Mouse (Mus musculus): ENCODE measurements around the gene Mttp.
"Not testable (repeated sequence)": the region's sequence is repeated elsewhere in the genome, so short reads cannot be mapped to it uniquely, and the experiment has no call there.

Mttp gene

DNA sequence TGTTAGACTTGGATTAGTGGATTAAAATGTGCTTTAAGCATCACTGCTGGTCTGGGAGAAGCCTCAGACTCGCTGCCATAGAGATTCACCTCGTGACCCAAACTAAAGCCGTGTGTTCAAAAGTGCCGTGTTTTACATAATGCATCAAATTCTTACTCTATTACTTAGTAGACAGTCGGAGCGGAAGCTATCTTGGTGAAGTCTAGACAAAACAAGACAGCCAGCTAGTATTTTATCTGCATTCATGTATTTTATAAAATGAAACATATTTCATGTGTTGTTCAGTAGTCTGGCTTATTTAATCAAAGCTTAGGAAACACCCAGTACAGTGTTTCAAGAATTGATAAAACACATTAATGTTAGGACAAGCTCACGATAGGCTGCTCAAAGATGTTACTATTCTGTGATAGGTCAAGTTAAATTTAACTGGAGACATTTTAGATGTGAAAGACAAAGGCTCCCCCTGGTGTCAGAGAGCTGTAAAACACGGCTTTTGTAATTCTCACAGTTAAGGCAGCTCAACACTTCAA is at the start of gene Mttp:
Gene Mttp, minus strand, starts transcription at position 327 of the 530 bp plus-strand sequence.
- DNase-seq (ENCODE audit: low spot score in 2 of 2), result peak; percentile 83 to 84

GRCm38 (mm10) chr3:138193683-138194302 is 49.0 kb upstream of the Mttp start, which contains the start of gene 4930579F01Rik:
Gene 4930579F01Rik, minus strand, starts transcription at chr3:138193825.
- DNase-seq (ENCODE audit: low spot score in 2 of 2), result no peak

GRCm38 (mm10) chr3:138192260-138192659 is 47.5 kb upstream of the Mttp start:
- no peak for DNase-seq (ENCODE audit: low spot score in 2 of 2)

DNA sequence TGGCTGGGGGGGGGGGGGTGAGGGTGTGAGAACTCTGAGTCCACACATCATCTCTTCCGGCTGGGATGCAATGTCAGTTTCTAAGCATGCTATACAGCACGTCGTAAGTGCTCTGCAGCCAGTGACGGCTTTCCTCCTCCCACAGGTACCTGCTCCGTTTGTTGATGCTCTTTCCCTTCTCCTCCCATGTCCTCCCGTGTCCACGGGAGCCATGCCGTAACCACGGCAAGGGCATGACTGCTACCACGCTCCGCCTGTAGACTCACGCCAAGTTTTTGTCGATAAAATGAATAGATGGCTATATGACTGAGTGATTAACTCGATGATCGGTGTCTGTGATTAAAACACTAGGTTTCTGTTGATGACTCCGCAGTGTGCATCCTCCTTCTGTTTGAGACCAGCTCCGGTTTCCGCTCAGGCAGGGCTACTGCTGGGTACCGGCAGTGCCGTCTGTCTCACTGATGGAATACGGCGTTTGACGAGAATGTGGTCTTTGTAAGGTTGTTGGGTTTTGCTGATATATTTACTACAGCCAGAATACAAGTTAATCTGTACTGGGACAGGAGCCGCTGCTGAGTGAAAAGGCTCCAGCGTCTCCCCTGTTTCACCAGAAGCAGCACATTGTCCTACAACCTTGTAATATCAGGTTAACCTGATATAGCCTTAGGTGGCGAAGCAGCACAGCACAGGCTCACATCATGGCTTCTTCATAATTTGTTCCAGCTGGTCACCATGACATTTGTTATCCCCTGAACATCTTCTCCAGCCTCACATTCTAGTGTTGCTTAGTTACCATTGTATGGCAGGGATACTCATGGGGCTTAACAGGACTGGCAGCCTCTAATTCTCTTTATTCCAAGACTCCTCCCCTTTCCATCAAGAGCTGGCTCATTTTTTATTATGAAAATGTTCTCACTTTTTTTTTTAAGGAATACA is 41.5 kb upstream of the Mttp start:
- DNase-seq (ENCODE audit: low spot score in 2 of 2), result no peak

- no peak for DNase-seq (ENCODE audit: low spot score in 2 of 2)
Observed at GRCm38 (mm10) chr3:138185290-138185689, 40.5 kb upstream of the Mttp start.

DNA sequence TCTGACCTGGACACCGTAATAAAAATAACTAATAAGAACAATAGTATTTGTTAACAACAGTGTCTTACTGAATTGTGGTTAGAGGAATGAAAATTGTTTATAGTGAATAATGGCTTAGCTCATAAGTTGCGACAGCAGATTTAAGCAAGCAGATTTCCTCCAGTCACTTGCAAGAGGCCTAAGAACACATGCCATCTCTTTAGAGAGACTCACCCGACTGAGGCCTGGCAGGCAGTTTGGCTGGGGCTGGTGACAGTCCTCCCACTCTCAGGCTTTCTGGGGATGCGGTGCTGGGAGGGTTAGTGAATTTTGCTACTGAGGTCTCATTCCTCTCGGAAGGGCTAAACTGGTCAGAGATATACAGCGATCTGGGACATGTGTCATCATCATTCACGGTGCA is 38.6 kb upstream of the Mttp start:
- no peak for DNase-seq (ENCODE audit: low spot score in 2 of 2)

DNA sequence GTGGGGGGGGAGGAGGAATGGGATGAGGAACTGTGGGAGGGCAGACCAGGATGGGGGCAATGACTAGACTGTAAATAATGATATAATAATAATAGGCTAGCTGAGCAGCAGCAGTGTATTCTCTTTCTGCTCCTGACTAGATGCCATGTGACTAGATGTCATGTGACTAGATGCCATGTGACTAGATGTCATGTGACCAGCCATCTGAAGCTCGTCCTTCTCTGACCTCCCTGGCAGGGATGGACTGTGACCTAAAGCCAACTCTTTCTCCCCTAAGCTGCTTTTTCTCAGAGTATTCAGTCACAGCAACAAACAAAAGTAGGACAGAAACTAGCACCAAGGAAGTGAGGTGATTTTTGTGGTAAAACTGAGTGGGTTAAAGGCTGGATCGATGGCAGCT is 37.3 kb upstream of the Mttp start:
- no peak for DNase-seq (ENCODE audit: low spot score in 2 of 2)

GRCm38 (mm10) chr3:138175551-138175950 is 30.8 kb upstream of the Mttp start:
- DNase-seq (ENCODE audit: low spot score in 2 of 2), result no peak

GRCm38 (mm10) chr3:138173291-138173690 is 28.5 kb upstream of the Mttp start:
- DNase-seq (ENCODE audit: low spot score in 2 of 2), result no peak

DNA sequence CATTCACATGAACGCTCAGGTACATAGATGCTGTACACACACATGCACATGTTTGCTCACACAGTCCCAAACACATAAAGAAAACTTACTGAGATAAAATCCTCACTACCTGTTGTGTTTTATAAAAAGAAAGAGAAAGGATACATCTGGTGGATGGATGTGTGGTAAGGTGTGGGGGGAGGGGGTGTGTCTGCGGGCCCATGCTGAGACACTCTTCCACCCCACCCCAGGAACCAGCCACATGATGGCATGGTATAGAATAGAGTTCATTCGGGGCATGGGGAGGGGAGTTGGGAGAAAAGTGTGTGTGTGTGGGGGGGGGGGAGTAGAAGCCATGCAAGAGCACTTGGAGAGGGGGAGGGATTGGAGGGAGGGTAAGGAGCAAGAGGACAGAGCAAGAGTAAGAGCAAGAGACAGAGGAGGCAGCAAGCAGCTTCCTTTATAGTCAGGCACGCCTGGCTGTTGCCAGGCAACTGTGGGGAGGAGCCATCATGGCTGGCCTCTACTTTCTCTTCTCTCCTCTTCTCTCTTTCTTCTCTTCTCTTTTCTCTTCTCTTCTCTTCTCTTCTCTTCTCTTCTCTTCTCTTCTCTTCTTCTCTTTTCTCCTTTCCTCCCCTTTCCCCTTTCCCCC is 17.9 kb upstream of the Mttp start:
- DNase-seq (ENCODE audit: low spot score in 2 of 2), result no peak

DNA sequence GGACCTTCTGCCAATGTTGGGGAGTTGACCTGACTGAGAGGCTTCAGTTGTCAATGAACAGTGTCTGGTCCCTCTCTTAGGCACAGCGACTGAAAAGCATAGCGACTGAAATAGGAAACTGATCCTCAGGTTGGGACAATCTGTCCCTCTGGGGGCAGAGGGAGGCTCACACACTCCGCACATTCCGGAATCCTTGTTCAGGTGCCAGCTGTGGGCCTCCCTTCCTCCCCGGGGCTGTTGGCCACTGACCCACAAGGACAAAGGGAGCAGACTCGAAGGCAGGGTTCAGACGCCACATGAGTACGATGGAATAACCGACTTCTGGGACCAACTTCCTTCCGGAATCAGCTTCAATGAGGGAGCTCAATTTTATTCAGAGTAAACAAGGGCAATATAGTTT is 16.9 kb upstream of the Mttp start:
- DNase-seq (ENCODE audit: low spot score in 2 of 2), result no peak

GRCm38 (mm10) chr3:138156651-138157050 is 11.9 kb upstream of the Mttp start:
- DNase-seq (ENCODE audit: low spot score in 2 of 2), result no peak

GRCm38 (mm10) chr3:138155062-138155461 is 10.3 kb upstream of the Mttp start:
- no peak for DNase-seq (ENCODE audit: low spot score in 2 of 2)

DNA sequence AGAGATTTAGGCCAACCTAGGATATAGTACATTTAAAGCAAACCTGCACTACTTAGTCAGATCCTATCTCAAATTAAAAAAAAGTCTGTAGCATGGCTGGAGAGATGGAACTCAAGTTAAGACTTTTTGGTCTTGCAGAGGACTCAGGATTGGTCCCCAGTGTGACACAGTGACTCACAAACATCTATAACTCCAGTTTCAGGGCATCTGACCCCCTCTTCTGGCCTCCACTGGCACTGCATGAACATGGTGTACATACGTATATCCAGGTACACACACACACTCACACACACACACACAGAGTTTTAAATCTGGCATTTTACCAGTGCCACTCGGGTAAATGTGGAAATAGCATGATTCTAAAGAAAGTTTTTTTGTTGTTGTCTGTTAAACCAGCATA is 4.0 kb upstream of the Mttp start:
- DNase-seq (ENCODE audit: low spot score in 2 of 2), result no peak

DNA sequence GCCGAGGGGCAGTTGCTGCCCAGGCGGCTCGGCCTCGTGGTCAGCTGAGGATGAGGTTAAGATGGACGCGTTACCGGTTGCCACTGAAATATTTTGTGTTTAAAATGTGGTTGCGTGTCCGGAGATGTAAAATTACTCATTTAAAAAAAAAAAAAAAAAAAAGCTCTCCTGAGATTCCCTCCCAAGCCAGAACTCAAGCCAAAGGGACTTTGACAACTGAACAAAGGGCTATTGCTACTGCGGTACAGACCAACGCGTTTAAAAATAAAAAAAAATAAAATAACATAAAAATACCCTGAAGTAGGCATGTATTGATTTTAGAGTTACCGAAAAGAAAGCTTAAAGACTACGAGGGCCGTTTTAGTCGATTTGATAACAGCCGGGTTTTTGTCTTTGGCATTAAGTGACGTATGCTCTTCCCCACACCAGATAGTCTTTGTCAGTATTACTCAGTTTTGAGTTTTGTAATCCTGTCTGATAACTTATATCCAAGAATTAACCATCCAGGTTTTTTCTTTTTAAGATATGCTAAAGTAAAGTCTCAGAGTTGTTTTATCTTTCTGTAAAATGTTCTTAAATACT is 617 bp downstream of the Mttp start:
- no peak for DNase-seq (ENCODE audit: low spot score in 2 of 2)

DNA sequence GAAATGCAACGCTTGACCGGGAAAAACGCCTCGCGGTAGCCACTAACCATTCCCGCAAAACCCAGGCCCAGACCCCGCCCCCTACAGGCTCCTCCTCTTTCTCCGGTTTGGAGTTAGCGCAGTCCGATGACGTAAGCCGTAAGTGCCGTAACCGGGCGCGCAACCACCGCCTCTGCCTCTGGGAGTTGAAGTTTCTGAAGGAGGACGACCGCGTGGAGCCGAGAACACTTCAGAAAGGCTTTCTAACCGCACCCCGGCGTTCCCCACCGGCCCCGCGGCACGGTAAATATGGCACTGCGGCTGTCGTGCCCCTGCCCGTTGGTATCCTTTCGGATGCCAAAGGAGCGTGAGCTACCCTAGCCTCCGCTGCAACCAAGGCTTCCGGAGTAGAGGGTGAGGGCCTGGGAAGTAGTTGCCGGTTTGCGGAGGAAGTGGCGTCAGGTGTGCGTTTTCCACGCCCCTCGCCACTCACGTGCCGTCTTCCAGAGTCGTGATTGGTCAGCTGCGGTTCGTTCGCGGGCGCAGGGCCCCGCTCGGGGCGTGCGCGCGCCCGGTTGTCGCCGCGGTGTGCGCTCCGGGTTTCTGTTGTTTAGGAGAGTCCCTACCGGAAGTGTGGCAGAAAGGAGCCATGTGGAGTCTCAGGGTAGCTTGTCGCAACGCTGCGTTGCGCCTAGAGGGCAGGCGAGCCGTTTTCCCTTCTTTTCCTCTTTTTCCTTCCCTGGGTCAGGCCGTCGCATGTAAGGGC is 1.3 kb downstream of the Mttp start, which contains the start of gene Trmt10a:
Gene Trmt10a, plus strand, starts transcription at position 134 of the 745 bp plus-strand sequence.
- DNase-seq (ENCODE audit: low spot score in 2 of 2), result peak; percentile 97 to 98

- DNase-seq (ENCODE audit: low spot score in 2 of 2), result no peak
Observed at GRCm38 (mm10) chr3:138142733-138143314, 1.9 kb downstream of the Mttp start.

GRCm38 (mm10) chr3:138142052-138142732 is 2.6 kb downstream of the Mttp start:
- peak; percentile 44 to 48 for DNase-seq (ENCODE audit: low spot score in 2 of 2)

- DNase-seq (ENCODE audit: low spot score in 2 of 2), result no peak
Observed at GRCm38 (mm10) chr3:138139663-138140062, 5.1 kb downstream of the Mttp start.

DNA sequence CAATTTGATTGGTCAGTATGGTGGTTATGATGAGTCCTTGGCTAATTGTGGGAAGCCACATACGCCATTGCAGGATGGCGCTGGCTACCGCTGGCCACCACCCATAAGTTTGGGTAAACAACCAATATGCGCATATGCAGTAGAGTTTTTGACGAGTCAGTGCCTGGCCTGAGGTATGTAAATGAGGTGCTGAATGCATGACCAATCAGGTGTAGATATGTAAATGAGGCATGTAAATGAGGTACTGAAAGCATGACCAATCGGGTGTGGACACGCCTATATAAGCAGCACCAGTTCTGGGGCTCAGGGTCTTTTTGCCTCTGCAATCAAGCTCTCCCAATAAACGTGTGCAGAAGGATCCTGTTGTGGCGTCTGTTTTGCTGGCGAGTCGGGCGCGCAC is 6.6 kb downstream of the Mttp start:
- not testable (repeated sequence) for DNase-seq (ENCODE audit: low spot score in 2 of 2)
